ENCODE assay signal across 43 mouse cellular contexts in the genomic region with DNA sequence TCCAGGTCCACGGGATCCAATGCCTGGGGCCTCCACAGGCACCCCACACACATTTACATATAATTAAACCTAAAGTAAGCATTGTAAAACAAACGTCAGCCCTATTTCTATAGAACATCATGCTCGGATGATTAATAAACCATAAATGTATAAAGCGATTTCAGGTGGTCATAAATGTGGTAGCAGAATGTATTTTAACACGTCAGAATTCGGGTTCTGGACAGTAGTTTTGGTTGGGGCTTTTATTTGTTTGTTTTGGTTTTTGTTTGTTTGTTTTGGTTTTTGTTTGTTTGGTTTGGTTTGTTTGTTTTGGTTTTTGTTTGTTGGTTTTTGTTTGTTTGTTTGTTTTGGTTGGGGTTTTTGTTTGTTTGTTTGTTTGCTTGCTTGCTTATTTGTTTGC. TPM values are rescaled to one million over a fixed set of nuclear protein-coding genes. Genes with fewer than 3 reads are reported as not detected.
"Had no signal": no experiment of that assay in that cellular context is flagged by ENCODE, and none has a peak within 500 bp of the region (broad histone marks: within the 10 kb centered on the region; RNA-seq: fewer than 3 reads in every experiment).

A gene (plus strand): TSS at position 301 of the 400 bp plus-strand sequence.

- H3K27ac ChIP-seq: heart, embryonic 10.5 days; heart, embryonic 13.5 days; heart, embryonic 15.5 days; hindbrain, embryonic 10.5 days; hindbrain, embryonic 12.5 days; hindbrain, embryonic 13.5 days; hindbrain, embryonic 14.5 days; hindbrain, embryonic 15.5 days; hindbrain, postnatal 0 days; intestine, embryonic 15.5 days; kidney, embryonic 15.5 days; kidney, postnatal 0 days; layer of hippocampus, adult 2 months had no signal

- H3K4me2 ChIP-seq: heart, embryonic 11.5 days; heart, embryonic 12.5 days; heart, embryonic 13.5 days; heart, embryonic 15.5 days; hindbrain, embryonic 12.5 days; hindbrain, embryonic 13.5 days; hindbrain, embryonic 14.5 days; hindbrain, embryonic 15.5 days; intestine, embryonic 15.5 days; kidney, embryonic 15.5 days had no signal

- H3K36me3 ChIP-seq: heart, embryonic 10.5 days; heart, embryonic 12.5 days; heart, embryonic 13.5 days; heart, embryonic 15.5 days; hindbrain, embryonic 10.5 days; hindbrain, embryonic 12.5 days; hindbrain, embryonic 13.5 days; hindbrain, embryonic 15.5 days; intestine, embryonic 15.5 days; kidney, embryonic 15.5 days had no signal

- H3K9ac ChIP-seq: heart, embryonic 12.5 days; heart, embryonic 13.5 days; heart, embryonic 15.5 days; hindbrain, embryonic 12.5 days; hindbrain, embryonic 13.5 days; hindbrain, embryonic 14.5 days; hindbrain, embryonic 15.5 days; intestine, embryonic 15.5 days; kidney, embryonic 15.5 days had no signal

- H3K4me3 ChIP-seq: heart, embryonic 10.5 days; heart, embryonic 12.5 days; heart, embryonic 13.5 days; heart, embryonic 15.5 days; hindbrain, embryonic 10.5 days; hindbrain, embryonic 12.5 days; hindbrain, embryonic 13.5 days; hindbrain, embryonic 15.5 days; intestine, embryonic 15.5 days; kidney, embryonic 15.5 days; layer of hippocampus, adult 2 months had no signal

- H3K9me3 ChIP-seq: heart, embryonic 10.5 days; heart, embryonic 12.5 days; heart, embryonic 13.5 days; heart, embryonic 15.5 days; hindbrain, embryonic 10.5 days; hindbrain, embryonic 12.5 days; hindbrain, embryonic 13.5 days; hindbrain, embryonic 15.5 days; intestine, embryonic 15.5 days; kidney, embryonic 15.5 days had no signal

- ATAC-seq: hindbrain, embryonic 16.5 days; hindbrain, postnatal 0 days; inflammation-experienced regulatory T-cells, adult 6 months; intestine, embryonic 15.5 days; intestine, embryonic 16.5 days; intestine, postnatal 0 days had no signal

- H3K4me1 ChIP-seq: heart, embryonic 10.5 days; heart, embryonic 12.5 days; heart, embryonic 13.5 days; heart, embryonic 15.5 days; hindbrain, embryonic 10.5 days; hindbrain, embryonic 12.5 days; hindbrain, embryonic 13.5 days; hindbrain, embryonic 15.5 days; intestine, embryonic 15.5 days; kidney, embryonic 15.5 days had no signal

- DNase-seq: heart, postnatal 10 days; heart, postnatal 14 days; heart, postnatal 36 days; heart, postnatal 4 days; kidney, adult 11 months; kidney, adult 18-20 months; kidney, adult 2 months; kidney, adult 8-10 months; kidney, adult 9 months; kidney, postnatal 10 days; kidney, postnatal 14 days; kidney, postnatal 25 days; kidney, postnatal 36 days; kidney, postnatal 4 days; layer of hippocampus, adult 9-11 months; layer of hippocampus, postnatal 36 days had no signal

- H3K27me3 ChIP-seq: heart, embryonic 12.5 days; heart, embryonic 13.5 days; heart, embryonic 15.5 days; hindbrain, embryonic 12.5 days; hindbrain, embryonic 13.5 days; hindbrain, embryonic 15.5 days; intestine, embryonic 15.5 days; kidney, embryonic 15.5 days had no signal

RNA-seq across cellular contexts. Expression of the gene that starts here (rescaled TPM):
- polyA plus RNA-seq: heart, embryonic 10.5 days; heart, embryonic 11.5 days; heart, embryonic 12.5 days; heart, embryonic 13.5 days; heart, embryonic 14.5 days; heart, embryonic 15.5 days; heart, embryonic 16.5 days; heart, postnatal 0 days; hindbrain, embryonic 10.5 days; hindbrain, embryonic 11.5 days; hindbrain, embryonic 12.5 days; hindbrain, embryonic 13.5 days; hindbrain, embryonic 14.5 days; hindbrain, embryonic 15.5 days; hindbrain, embryonic 16.5 days; hindbrain, postnatal 0 days; inflammation-experienced regulatory T-cells, adult 6 months; intestine, embryonic 14.5 days; intestine, embryonic 15.5 days; intestine, embryonic 16.5 days; intestine, postnatal 0 days; kidney, adult 2 months; kidney, embryonic 14.5 days; kidney, embryonic 15.5 days; kidney, embryonic 16.5 days; kidney, postnatal 0 days; large intestine, adult 2 months had no signal
